Mouse (Mus musculus) right cerebral cortex, postnatal 25 days (tissue): ENCODE measurements around the gene Adat3.

ENCODE experiments used
- DNase-seq: peaks from one replicate; pipeline ENCODE4 v3.0.0; 2022

The Adat3 gene

GRCm38 (mm10) chr10:80602698-80603325 is at the start of gene Adat3, which contains the start of gene Scamp4:
Gene Adat3, plus strand, starts transcription at chr10:80602880.
Gene Scamp4, plus strand, starts transcription at chr10:80602872.
- DNase-seq: peak; percentile 99

GRCm38 (mm10) chr10:80553575-80553974 is 49.1 kb upstream of the Adat3 start:
- no peak for DNase-seq

GRCm38 (mm10) chr10:80553997-80554396 is 48.7 kb upstream of the Adat3 start:
- DNase-seq: no peak

GRCm38 (mm10) chr10:80557346-80557965 is 45.2 kb upstream of the Adat3 start:
- DNase-seq: no peak

GRCm38 (mm10) chr10:80559431-80559830 is 43.2 kb upstream of the Adat3 start:
- DNase-seq: no peak

GRCm38 (mm10) chr10:80560621-80561020 is 42.1 kb upstream of the Adat3 start:
- DNase-seq: no peak

- peak; percentile 92 for DNase-seq
Measured at GRCm38 (mm10) chr10:80561116-80561944, 41.4 kb upstream of the Adat3 start, which contains the start of gene Rexo1. Gene Rexo1, minus strand, starts transcription at chr10:80561560.

GRCm38 (mm10) chr10:80566375-80567092 is 36.1 kb upstream of the Adat3 start:
- DNase-seq: peak; percentile 86

GRCm38 (mm10) chr10:80568876-80569275 is 33.8 kb upstream of the Adat3 start:
- DNase-seq: no peak

GRCm38 (mm10) chr10:80569664-80570066 is 33.0 kb upstream of the Adat3 start:
- no peak for DNase-seq

- no peak for DNase-seq
Measured at GRCm38 (mm10) chr10:80570419-80570818, 32.3 kb upstream of the Adat3 start.

GRCm38 (mm10) chr10:80570871-80571836 is 31.5 kb upstream of the Adat3 start:
- DNase-seq: no peak

- no peak for DNase-seq
Measured at GRCm38 (mm10) chr10:80572477-80572876, 30.2 kb upstream of the Adat3 start.

- peak; percentile 72 for DNase-seq
Measured at GRCm38 (mm10) chr10:80573944-80574343, 28.7 kb upstream of the Adat3 start.

GRCm38 (mm10) chr10:80574896-80575295 is 27.8 kb upstream of the Adat3 start:
- DNase-seq: no peak

- no peak for DNase-seq
Measured at GRCm38 (mm10) chr10:80575925-80576324, 26.8 kb upstream of the Adat3 start.

GRCm38 (mm10) chr10:80576351-80577194 is 26.1 kb upstream of the Adat3 start:
- peak; percentile 62 for DNase-seq

GRCm38 (mm10) chr10:80577195-80578130 is 25.2 kb upstream of the Adat3 start, which contains the start of gene Klf16:
Gene Klf16, minus strand, starts transcription at chr10:80577321.
- peak; percentile 96 for DNase-seq

GRCm38 (mm10) chr10:80578131-80578750 is 24.4 kb upstream of the Adat3 start:
- DNase-seq: peak; percentile 63
